Mouse (Mus musculus): Measurements from ENCODE around the gene Dgkg.

Gene Dgkg

DNA sequence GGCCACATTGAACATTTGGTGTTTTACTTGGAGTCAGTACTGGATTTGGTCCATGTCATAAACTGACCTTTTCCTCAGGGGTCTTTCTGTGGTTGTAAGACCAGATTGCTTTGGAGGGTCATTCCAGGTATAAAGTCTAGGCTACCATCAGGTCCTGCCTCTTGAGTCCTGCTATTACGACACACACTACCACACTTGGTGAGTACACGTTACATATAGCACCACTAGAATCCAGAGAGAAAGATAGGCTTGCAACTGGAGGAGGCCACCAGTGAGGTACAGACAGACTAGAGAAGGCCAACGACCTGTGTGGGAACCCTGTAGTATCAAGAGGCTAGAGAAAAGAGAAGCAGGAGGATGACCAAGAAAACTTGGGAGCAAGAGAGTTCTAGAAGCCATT, 157.6 kb downstream of the Dgkg start:
- ATAC-seq (ENCODE audit: low TSS enrichment) = no peak

DNA sequence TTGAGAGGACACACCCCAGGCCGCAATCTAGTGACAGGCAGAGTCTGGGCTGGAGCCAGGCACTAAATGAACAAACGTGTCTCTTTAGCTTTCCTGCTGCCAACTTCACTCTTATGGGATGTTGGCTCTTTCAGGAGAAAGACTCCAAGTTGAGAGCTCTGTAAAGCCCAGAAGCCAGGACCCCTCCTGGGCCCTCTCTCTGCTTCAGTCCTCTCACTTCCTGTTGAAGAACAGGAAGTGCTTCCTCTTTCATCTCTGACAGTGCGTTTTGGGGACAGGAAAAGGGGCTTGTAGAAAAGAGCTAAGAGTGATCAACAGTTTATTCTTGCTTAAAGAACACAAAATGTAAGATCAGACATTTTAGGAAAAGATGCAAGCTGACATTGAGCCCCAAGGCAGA, 159.0 kb downstream of the Dgkg start:
- ATAC-seq (ENCODE audit: low TSS enrichment) = no peak

GRCm38 (mm10) chr16:22495259-22495658, 161.8 kb downstream of the Dgkg start:
- ATAC-seq (ENCODE audit: low TSS enrichment) = no peak

DNA sequence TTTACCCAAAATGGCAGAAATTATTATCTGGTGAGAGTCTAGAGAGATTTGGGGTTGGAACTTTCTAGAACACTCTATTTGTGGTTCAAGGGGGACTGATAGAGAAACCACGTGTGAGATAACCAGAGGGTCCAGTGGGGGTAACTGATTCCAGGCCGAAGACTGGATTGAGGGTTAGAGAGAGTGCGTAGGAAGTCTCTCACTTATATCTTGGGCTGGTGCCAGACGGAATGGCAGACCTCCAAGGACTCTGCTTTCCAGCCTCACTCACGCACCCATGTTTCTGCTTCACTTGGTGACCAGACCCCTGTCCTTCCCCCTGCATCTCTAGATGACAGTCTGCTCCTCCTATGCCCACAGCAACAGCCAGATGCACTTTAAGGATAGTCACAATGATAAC, 162.2 kb downstream of the Dgkg start:
- ATAC-seq (ENCODE audit: low TSS enrichment) = no peak

GRCm38 (mm10) chr16:22493396-22493795, 163.6 kb downstream of the Dgkg start:
- ATAC-seq (ENCODE audit: low TSS enrichment) = 0 out of 2 replicates have a peak, but pooled peaks have one; percentile 13

- ATAC-seq (ENCODE audit: low TSS enrichment) = peak; percentile 58
Measured at GRCm38 (mm10) chr16:22491446-22492166, 165.4 kb downstream of the Dgkg start.

GRCm38 (mm10) chr16:22483900-22484299, 173.1 kb downstream of the Dgkg start:
- ATAC-seq (ENCODE audit: low TSS enrichment) = peak; percentile 75

DNA sequence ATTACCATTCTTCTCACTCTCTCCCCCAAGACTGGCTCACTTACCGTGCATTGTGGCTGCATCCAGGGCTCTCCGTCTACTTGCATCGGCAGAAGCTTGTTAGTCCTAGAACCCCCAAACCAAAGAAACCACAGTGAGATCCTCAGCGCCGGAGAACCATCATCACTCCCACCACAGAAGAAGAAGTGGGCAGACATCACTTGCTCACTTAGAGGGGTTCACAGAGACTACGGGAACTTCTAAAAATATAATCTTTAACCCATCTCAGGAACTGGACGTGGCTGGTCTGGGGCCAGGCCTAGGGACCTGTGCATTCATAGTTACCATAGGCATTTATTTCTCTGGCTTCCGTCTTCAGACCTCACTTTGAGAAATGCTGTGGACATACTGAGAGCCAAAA, 177.7 kb downstream of the Dgkg start:
- ATAC-seq (ENCODE audit: low TSS enrichment) = no peak

DNA sequence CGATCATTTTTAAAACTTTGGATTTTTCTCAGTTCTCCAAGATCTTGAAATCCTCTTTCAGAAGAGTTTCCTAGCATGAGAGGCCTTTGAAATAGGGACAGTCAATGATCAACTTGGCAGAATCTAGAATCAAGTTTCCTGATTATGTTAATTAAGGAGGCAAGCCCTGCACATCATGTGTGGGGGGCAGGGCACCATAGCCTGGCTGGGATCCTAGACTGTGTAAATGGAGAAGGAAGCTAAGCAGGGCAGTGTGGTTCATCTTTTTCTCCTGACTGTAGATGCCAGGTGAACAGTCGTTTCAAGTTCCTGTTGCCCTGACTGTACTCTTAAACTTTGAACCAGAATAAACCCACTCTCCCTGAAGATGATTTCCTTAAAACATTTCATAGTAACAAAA, 185.3 kb downstream of the Dgkg start:
- ATAC-seq (ENCODE audit: low TSS enrichment) = no peak

GRCm38 (mm10) chr16:22469385-22469784, 187.6 kb downstream of the Dgkg start:
- no peak for ATAC-seq (ENCODE audit: low TSS enrichment)

DNA sequence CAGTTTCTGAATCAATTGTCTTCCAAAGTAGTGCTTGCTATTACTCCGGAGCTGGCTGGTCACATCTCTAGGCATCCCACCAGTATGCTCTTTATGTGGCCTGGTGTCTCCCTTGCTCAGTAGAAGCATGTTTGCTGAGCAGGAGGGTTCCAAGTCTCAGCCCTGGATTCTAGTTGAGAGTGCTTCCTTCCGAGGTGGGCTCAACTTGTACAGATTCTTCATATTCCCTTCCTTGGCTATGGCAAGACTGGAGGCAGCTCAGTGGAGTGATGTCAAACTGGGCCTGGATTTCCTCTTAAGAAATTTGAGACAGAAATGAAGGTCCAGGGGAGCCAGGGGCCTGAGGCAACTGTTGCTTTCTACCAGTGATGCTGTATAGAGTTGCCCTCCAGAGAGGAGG, 189.9 kb downstream of the Dgkg start:
- ATAC-seq (ENCODE audit: low TSS enrichment) = no peak

- no peak for ATAC-seq (ENCODE audit: low TSS enrichment)
Measured at GRCm38 (mm10) chr16:22466381-22466780, 190.6 kb downstream of the Dgkg start.

GRCm38 (mm10) chr16:22462220-22462619, 194.8 kb downstream of the Dgkg start:
- peak; percentile 84 for ATAC-seq (ENCODE audit: low TSS enrichment)

DNA sequence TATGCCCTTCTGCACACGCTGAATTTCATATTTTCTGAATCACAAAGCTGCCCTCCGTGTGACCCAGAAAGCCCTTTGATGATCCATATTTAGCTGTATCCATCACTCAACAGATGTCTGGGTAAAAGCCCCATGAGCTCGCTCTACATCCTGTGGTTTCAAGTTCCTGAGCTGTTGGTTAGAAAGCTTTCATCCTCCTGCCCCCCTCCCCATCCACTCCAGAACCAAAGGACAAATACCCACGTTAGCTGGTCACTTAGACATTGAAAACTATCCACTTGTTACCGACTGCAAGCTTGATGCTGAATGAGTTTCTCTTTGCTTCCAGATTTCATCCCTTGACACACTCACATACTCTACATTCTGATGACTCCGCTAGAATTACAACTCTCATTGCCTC, 195.3 kb downstream of the Dgkg start:
- ATAC-seq (ENCODE audit: low TSS enrichment) = no peak

DNA sequence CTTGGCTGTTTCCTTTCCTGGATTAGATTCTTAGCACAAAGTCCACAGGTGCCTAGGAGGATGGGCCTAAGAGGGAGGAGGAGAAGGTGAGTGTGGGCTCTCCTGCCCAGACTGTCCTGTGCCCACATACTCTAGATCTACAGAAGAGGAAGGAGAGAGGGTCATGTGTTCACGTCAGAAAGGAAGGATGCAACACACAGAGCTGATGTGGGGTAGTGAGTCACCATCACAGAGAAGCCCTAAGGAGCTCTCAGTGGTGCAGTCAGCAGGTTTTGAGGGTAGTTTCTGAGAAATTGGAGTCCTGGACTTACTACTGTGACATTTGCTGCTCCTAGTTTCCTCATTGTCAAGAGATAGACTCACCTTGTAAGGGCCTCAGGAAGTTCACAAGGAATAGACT, 196.1 kb downstream of the Dgkg start:
- no peak for ATAC-seq (ENCODE audit: low TSS enrichment)

- no peak for ATAC-seq (ENCODE audit: low TSS enrichment)
Measured at GRCm38 (mm10) chr16:22452082-22452481, 204.9 kb downstream of the Dgkg start.

GRCm38 (mm10) chr16:22448093-22448492, 208.9 kb downstream of the Dgkg start:
- no peak for ATAC-seq (ENCODE audit: low TSS enrichment)

DNA sequence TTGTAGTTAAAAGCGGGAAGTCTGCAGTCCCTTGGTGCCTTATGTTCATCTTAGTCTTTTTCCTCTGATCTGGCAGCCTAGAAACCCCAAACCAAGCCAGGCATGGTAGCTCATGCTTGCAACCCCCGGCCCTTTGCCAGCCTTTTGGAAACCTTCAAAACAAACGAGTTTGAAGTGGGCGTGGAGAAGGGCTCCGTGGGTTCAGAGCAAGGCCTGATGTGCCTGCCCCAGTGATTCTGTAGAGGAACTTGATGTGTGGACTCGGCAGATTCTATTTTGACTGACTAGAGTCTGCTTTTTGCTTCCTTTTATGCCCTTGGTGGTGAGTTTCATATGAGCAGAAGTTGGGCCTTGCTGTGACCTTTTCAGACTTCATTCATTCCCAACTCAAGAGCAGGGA, 212.2 kb downstream of the Dgkg start:
- ATAC-seq (ENCODE audit: low TSS enrichment) = no peak

- no peak for ATAC-seq (ENCODE audit: low TSS enrichment)
Measured at GRCm38 (mm10) chr16:22442202-22442601, 214.8 kb downstream of the Dgkg start.

DNA sequence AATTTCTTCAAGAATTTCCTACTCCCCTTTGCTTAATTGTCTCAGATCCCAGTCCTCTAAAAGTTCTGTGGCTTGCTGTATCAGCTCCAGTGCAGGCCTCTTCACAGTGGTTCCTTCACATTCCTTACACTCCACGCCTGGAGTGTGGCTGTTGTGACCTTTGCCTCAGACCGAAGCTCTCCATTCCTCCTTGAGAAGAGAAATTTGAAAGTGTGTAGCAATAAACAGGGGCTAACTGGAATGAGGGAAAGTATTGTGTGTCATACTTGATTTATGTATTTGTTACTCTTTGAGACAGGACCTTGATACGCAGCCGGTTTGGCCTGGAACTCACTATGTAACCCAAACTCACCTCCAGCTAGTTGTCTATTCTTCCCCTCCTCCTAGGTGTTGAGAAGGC, 215.7 kb downstream of the Dgkg start:
- ATAC-seq (ENCODE audit: low TSS enrichment) = no peak

DNA sequence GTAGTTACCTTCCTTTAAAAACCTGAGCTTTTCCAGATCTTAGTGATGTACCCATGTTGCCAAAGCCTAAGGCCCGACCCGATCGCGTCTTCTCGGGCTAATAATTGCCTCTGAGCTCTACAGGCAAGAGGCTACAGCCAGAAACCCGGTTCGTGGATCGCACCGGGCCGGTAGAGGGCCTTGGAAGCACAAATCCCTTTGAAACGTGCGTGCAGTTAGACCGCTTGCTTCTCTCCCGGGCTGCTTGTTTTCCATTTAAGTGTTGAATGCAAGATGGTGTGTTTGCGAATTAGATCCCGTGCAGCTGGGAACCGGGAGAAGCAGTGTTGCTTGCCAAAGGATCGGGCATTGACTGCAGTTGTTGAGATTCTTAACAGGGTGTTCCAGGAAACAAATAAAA, 216.8 kb downstream of the Dgkg start:
- ATAC-seq (ENCODE audit: low TSS enrichment) = peak; percentile 26

DNA sequence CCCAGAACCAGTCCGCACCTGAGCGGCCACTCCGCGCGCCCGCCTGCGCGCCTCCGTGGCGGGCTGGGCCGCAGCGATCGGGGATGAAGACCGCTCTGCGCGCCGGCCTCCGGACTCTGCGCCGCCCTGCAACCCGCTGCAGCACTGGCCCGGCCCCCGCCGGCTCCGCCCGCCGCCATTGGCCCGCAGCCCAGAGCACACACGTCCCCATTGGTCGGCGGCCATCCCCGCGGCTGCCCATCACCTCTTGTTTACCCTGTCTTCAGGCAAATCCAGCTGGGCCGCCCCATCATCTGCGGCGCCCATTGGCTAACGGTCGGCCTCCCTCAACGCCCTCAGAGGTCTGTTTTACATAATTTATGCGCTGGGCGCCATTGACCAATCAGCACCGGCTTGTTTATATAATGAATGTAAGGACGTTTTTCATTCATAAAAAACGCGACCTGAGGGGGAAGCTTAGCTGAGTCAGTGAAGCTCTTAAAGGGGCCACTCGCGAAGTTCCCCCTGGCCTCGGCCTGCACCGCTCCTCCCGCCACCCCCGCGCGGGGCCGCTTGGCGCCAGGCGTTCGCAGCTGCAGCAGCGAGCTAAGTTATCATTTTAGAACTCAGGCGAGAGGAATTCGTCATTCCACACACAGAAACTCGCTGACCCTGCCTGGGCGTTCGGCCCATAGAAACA, 217.4 kb downstream of the Dgkg start, which contains the start of gene Etv5:
TSS of gene Etv5 (minus strand) at position 221 of the 679 bp plus-strand sequence.
- ATAC-seq (ENCODE audit: low TSS enrichment) = peak; percentile 93

Measured in frontal cortex, adult (tissue).